Mouse (Mus musculus) bone marrow, adult 2 months (tissue): ENCODE results near the gene Lsm14a.

Experiments used
- CTCF ChIP-seq: fragments of 200-500 bp; IDR thresholded peaks from 2 replicates; pipeline ENCODE4 v1.5.1; 2011; ENCODE audit warnings: low read length, control low read depth; ENCODE audit not compliant: control insufficient read depth, insufficient read depth
- POLR2A ChIP-seq: fragments of 200-500 bp; IDR thresholded peaks from 2 replicates; pipeline ENCODE4 v1.6.1; 2011; ENCODE audit warnings: low read depth, mild to moderate bottlenecking, control low read depth, low read length, borderline replicate concordance; ENCODE audit not compliant: control insufficient read depth

- no peak for TF ChIP-seq CTCF
- no peak for TF ChIP-seq POLR2A
Measured at GRCm38 (mm10) chr7:34342040-34342793, 50.9 kb downstream of the Lsm14a start.
